Mouse (Mus musculus) liver, embryonic 14.5 days (tissue): Measurements from ENCODE around the gene Ttll11. TPM values are rescaled to one million over a fixed set of nuclear protein-coding genes. Genes with fewer than 3 reads are reported as not detected.

ENCODE experiments used
- ATAC-seq: fragments of 200-750 bp; cut with Nextera tagmentation; 2 replicates; pipeline ENCODE4 v1.8.0; 2017; ENCODE audit warnings: moderate number of reproducible peaks, mild to moderate bottlenecking, moderate library complexity; ENCODE audit not compliant: insufficient read depth
- DNase-seq, 3 experiments: peaks; one replicate each; pipeline ENCODE4 v3.0.0-alpha.2; 2012 to 2013; ENCODE audit warnings: low read depth in 3 of 3, low spot score in 3 of 3
- H3K27ac ChIP-seq: fragments of 300-500 bp; sonication (generic); 2 replicates; pipeline ENCODE4 v1.5.1; 2014; ENCODE audit warnings: moderate library complexity, mild to moderate bottlenecking, control low read depth, inconsistent platforms
- H3K27me3 ChIP-seq: fragments of 300-500 bp; sonication (generic); 2 replicates; pipeline ENCODE4 v1.6.1; 2014; ENCODE audit warnings: mild to moderate bottlenecking, low read length, moderate library complexity; ENCODE audit not compliant: control insufficient read depth, insufficient read depth
- H3K36me3 ChIP-seq: fragments of 300-500 bp; sonication (generic); replicated peaks from 2 replicates; pipeline ENCODE4 v1.6.1; 2014; ENCODE audit warnings: low read depth; ENCODE audit not compliant: control insufficient read depth, insufficient read depth
- H3K4me1 ChIP-seq, 2 experiments: fragments of 200-500 bp in 1 of 2; fragments of 300-500 bp in 1 of 2; sonication (generic) in 1 of 2; replicated peaks; 2 replicates each; pipeline ENCODE4 v1.6.1; 2012 to 2014; ENCODE audit warnings: antibody characterized with exemption in 1 of 2, inconsistent platforms in 1 of 2, low read length in 1 of 2; ENCODE audit not compliant: control insufficient read depth in 2 of 2, insufficient read depth in 2 of 2
- H3K4me2 ChIP-seq: fragments of 300-500 bp; sonication (generic); 2 replicates; pipeline ENCODE4 v1.6.1; 2014; ENCODE audit warnings: low read depth, mild to moderate bottlenecking, control low read depth, moderate library complexity
- H3K4me3 ChIP-seq, 2 experiments: fragments of 200-500 bp in 1 of 2; fragments of 300-500 bp in 1 of 2; sonication (generic) in 1 of 2; 2 replicates each; pipeline ENCODE4 v1.5.1; 2012 to 2014; ENCODE audit warnings: low read depth in 2 of 2, low read length in 2 of 2, mild to moderate bottlenecking in 2 of 2, control low read depth in 1 of 2, inconsistent platforms in 1 of 2, moderate library complexity in 1 of 2; ENCODE audit not compliant: insufficient read depth in 1 of 2
- H3K9ac ChIP-seq: fragments of 300-500 bp; sonication (generic); replicated peaks from 2 replicates; pipeline ENCODE4 v1.6.1; 2014; ENCODE audit warnings: mild to moderate bottlenecking, control low read depth, moderate library complexity
- H3K9me3 ChIP-seq: fragments of 300-500 bp; sonication (generic); 2 replicates; pipeline ENCODE4 v1.6.1; 2016; ENCODE audit warnings: low read length, mixed read lengths; ENCODE audit not compliant: control insufficient read depth
- CTCF ChIP-seq: IDR thresholded peaks from 2 replicates; pipeline ENCODE4 v1.5.1; 2016; ENCODE audit warnings: antibody characterized with exemption, low read depth, control low read depth
- EP300 ChIP-seq: IDR thresholded peaks from 2 replicates; pipeline ENCODE4 v1.6.1; 2016; ENCODE audit warnings: antibody characterized with exemption, low read depth
- WGBS: fragments of 180-500 bp; shearing (Covaris S2); extraction: QIAGEN DNeasy Blood & Tissue Kit; methylation state at CpG from one replicate; pipeline ENCODE4 v1.1.7; 2014; ENCODE audit not compliant: insufficient replicate concordance; 5-methylcytosine and 5-hydroxymethylcytosine counted together
- polyA plus RNA-seq, 2 experiments: library from polyadenylated mRNA; depleted of rRNA in 1 of 2; stranded (reverse) in 1 of 2; unstranded in 1 of 2; fragments of >200 nt; fragmentation: Nextera tagmentation in 1 of 2; extraction: Ambion mirVana in 1 of 2; gene quantifications; 2 replicates each; pipeline versions ENCODE4 v1.2.1 to v1.2.3; 2012 to 2014

The Ttll11 gene
- polyA plus RNA-seq, 2 experiments = 0.42 to 0.83 TPM

- no peak for DNase-seq
- Histone ChIP-seq H3K4me1 (no peaks in the 10 kb centered on the region), H3K27ac (no peak overlapping the region), H3K4me2 (no peak overlapping the region), H3K4me3 (no peak overlapping the region), H3K9ac (no peak overlapping the region), H3K27me3 (no peaks in the 10 kb centered on the region), H3K36me3 (no peaks in the 10 kb centered on the region), H3K9me3 (no peaks in the 10 kb centered on the region)
- WGBS = 74% methylated on average over 13 of the region's 13 CpGs
- TF ChIP-seq CTCF (no peak), EP300 (no peak)
- no peak for ATAC-seq
Measured at GRCm38 (mm10) chr2:35933116-35933515, 46.6 kb downstream of the Ttll11 start.

GRCm38 (mm10) chr2:35931619-35932018 is 48.1 kb downstream of the Ttll11 start:
- H3K4me3 ChIP-seq = no peak overlapping the region
- no peak overlapping the region for H3K4me2 ChIP-seq
- DNase-seq (no peak), ATAC-seq (no peak)
- no peaks in the 10 kb centered on the region for H3K4me1 ChIP-seq
- no peak for TF ChIP-seq EP300
- TF ChIP-seq CTCF = peak; percentile 54
- H3K27me3 ChIP-seq = no peaks in the 10 kb centered on the region
- no peak overlapping the region for H3K9ac ChIP-seq
- WGBS = 63% methylated on average over 3 of the region's 3 CpGs
- no peaks in the 10 kb centered on the region for H3K36me3 ChIP-seq
- no peak overlapping the region for H3K27ac ChIP-seq
- no peaks in the 10 kb centered on the region for H3K9me3 ChIP-seq

- no peaks in the 10 kb centered on the region for H3K36me3 ChIP-seq
- TF ChIP-seq EP300 (no peak), CTCF (peak; percentile 83)
- peak in 2 of 3 experiments; percentile 6 to 7 for DNase-seq
- WGBS = 24% methylated on average over 11 of the region's 11 CpGs
- no peaks in the 10 kb centered on the region for H3K27me3 ChIP-seq
- no peaks in the 10 kb centered on the region for H3K4me1 ChIP-seq
- no peak overlapping the region for H3K9ac ChIP-seq
- ATAC-seq = no peak
- H3K27ac ChIP-seq = no peak overlapping the region
- no peak overlapping the region for H3K4me3 ChIP-seq
- H3K9me3 ChIP-seq = no peaks in the 10 kb centered on the region
- no peak overlapping the region for H3K4me2 ChIP-seq
Measured at GRCm38 (mm10) chr2:35930498-35931149, 49.1 kb downstream of the Ttll11 start.

GRCm38 (mm10) chr2:35928133-35928532 is 51.6 kb downstream of the Ttll11 start:
- H3K9ac ChIP-seq = no peak overlapping the region
- ATAC-seq (no peak), DNase-seq (no peak)
- H3K4me1 ChIP-seq = no peaks in the 10 kb centered on the region
- H3K4me3 ChIP-seq = no peak overlapping the region
- no peaks in the 10 kb centered on the region for H3K27me3 ChIP-seq
- no peak overlapping the region for H3K27ac ChIP-seq
- 47% methylated on average over 6 of the region's 6 CpGs for WGBS
- no peak overlapping the region for H3K4me2 ChIP-seq
- H3K9me3 ChIP-seq = no peaks in the 10 kb centered on the region
- H3K36me3 ChIP-seq = no peaks in the 10 kb centered on the region
- TF ChIP-seq EP300 (no peak), CTCF (no peak)

GRCm38 (mm10) chr2:35924947-35925346 is 54.8 kb downstream of the Ttll11 start:
- no peak for ATAC-seq
- no peaks in the 10 kb centered on the region for H3K36me3 ChIP-seq

More at GRCm38 (mm10) chr2:35924947-35925346, 54.8 kb downstream of the Ttll11 start:
- no peak overlapping the region for H3K4me2 ChIP-seq
- no peaks in the 10 kb centered on the region for H3K27me3 ChIP-seq
- no peak for DNase-seq
- H3K9me3 ChIP-seq = no peaks in the 10 kb centered on the region
- WGBS = 49% methylated on average over 4 of the region's 4 CpGs
- H3K9ac ChIP-seq = no peak overlapping the region
- TF ChIP-seq CTCF (no peak), EP300 (no peak)
- H3K4me1 ChIP-seq = no peaks in the 10 kb centered on the region
- no peak overlapping the region for H3K4me3 ChIP-seq
- H3K27ac ChIP-seq = no peak overlapping the region
